Mouse (Mus musculus): ENCODE results near the gene Fev. TPM values are rescaled to one million over a fixed set of nuclear protein-coding genes. Genes with fewer than 3 reads are reported as not detected.
A peak's percentile ranks its signal among the peaks of the same experiment; 100 is the strongest.

Fev gene
- polyA plus RNA-seq, 1 experiment from 2014 or later: 5.0 TPM

DNA sequence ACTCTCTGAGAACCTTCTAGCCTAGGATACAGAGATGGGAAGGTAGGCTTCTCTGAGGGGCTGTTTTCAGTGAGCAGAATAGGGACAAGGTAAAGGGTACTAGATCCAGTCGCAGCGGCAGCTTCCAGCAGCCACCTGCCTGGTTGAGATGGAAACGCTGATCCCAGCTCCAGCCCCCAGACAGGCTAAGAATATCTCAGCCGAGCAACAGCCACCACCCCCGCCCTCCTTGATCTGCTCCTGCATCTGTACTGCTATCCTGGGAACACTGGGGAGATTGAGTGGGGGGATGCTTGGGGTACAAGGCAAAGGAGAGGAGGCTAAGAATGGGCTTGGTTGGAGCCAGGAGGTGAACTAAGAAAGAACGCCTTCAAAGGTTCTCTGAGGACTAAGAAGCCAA lies 35.0 kb downstream of the Fev start:
- H3K9me3 ChIP-seq: no peaks in the 10 kb centered on the region
- H3K27ac ChIP-seq (replicated peaks): no peak overlapping the region
- WGBS: 36% methylated on average over 6 of the region's 6 CpGs
- no peak overlapping the region for H3K4me2 ChIP-seq
- no peaks in the 10 kb centered on the region for H3K27me3 ChIP-seq
- no peak overlapping the region for H3K4me3 ChIP-seq
- ATAC-seq (ENCODE audit: low FRiP score, low read depth): no peak
- no peaks in the 10 kb centered on the region for H3K36me3 ChIP-seq
- no peak overlapping the region for H3K9ac ChIP-seq
- peaks cover 20% of the 10 kb centered on the region for H3K4me1 ChIP-seq (replicated peaks)

DNA sequence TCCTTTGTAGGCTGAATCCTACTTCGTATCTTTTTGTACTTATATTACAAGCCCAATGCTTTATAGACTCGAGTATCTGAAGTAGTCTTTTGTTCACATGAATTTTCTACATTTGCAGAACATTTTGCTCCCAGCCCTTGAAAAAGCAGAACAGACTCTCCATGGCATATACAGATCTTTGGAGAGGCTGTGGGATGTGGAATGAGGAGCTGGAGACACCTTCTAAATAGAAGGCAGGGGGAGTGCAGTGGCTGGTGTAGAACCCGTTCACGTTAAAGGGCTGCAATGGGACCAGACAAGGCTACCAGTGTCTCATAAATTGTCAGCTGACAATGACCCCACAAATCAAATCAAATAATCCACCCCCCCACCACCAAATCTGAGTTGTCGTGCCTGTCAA lies 36.3 kb downstream of the Fev start:
- H3K4me1 ChIP-seq (replicated peaks): peaks cover 14% of the 10 kb centered on the region
- H3K36me3 ChIP-seq: no peaks in the 10 kb centered on the region
- no peak overlapping the region for H3K4me2 ChIP-seq
- WGBS: 58% methylated on average over 5 of the region's 5 CpGs
- no peak overlapping the region for H3K4me3 ChIP-seq
- no peak overlapping the region for H3K9ac ChIP-seq
- H3K27me3 ChIP-seq: no peaks in the 10 kb centered on the region
- no peaks in the 10 kb centered on the region for H3K9me3 ChIP-seq
- H3K27ac ChIP-seq (replicated peaks): no peak overlapping the region
- no peak for ATAC-seq (ENCODE audit: low FRiP score, low read depth)

DNA sequence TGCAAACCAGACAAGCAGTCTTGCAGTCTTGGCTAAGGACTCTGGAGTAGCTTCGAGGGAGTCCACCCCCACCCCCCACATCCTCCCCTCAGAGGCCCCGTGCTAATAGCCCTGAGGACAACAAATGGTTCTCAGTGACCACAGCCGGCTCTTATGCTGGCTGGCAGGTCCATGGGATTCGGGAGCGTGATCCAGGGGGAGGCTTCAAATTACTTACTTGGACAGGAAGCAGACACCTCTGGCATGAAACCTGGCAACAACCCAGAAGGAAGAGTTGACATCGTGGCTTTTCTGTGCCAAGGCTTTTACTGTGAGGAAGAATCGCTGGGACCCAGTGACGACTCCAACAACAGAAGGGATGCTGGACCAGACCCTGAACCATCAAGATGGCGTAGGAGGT lies 38.9 kb downstream of the Fev start:
- H3K9ac ChIP-seq: no peak overlapping the region
- H3K4me1 ChIP-seq (replicated peaks): peaks cover 5% of the 10 kb centered on the region; the same call in 1 of the 2 replicates
- ATAC-seq (ENCODE audit: low FRiP score, low read depth): no peak
- 51% methylated on average over 9 of the region's 9 CpGs for WGBS
- no peak overlapping the region for H3K4me3 ChIP-seq
- no peaks in the 10 kb centered on the region for H3K27me3 ChIP-seq
- no peak overlapping the region for H3K27ac ChIP-seq (replicated peaks)
- H3K4me2 ChIP-seq: no peak overlapping the region
- no peaks in the 10 kb centered on the region for H3K9me3 ChIP-seq
- H3K36me3 ChIP-seq: no peaks in the 10 kb centered on the region

DNA sequence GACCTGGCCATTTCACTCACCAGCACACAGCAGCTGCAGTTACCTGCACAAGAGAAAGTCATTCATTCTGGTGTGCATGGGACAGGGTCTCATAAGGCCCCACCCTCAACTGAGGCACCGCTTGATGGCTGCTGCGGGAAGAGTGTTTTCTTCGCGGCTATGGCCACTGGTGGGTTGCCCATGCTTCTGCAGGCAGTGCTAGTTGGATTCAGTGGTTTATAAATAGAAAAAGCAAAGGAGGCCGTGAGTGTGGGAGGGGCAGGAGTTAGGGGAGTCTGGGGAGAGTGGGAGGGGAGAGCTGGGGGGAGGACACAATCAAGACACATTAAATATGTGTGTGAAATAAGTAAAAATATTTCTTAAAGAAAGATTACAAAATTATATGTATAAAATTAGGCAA lies 42.1 kb downstream of the Fev start:
- H3K36me3 ChIP-seq: no peaks in the 10 kb centered on the region
- H3K9me3 ChIP-seq: no peaks in the 10 kb centered on the region
- H3K4me3 ChIP-seq: no peak overlapping the region
- 89% methylated on average over 5 of the region's 5 CpGs for WGBS
- no peak for ATAC-seq (ENCODE audit: low FRiP score, low read depth)
- H3K4me2 ChIP-seq: no peak overlapping the region
- no peaks in the 10 kb centered on the region for H3K4me1 ChIP-seq (replicated peaks)
- H3K9ac ChIP-seq: no peak overlapping the region
- no peak overlapping the region for H3K27ac ChIP-seq (replicated peaks)
- H3K27me3 ChIP-seq: no peaks in the 10 kb centered on the region

DNA sequence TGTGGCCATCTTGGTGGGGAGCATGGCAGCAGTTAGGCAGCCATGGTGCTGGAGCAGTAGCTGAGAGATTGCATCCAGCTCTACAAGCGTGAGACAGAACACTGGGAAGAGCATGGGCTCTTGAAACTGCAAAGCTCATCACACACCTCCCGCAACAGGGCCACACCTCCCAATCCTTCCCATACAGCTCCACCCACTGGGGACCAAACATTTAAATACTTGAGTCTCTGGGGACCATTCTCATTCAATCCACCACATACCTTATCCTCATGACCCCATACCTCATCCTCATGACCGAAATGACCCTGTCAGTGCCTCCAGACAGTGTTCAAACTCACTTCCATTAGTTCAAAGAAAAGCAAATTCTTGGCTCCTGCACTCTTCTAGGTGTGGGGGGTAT lies 52.0 kb downstream of the Fev start:
- 93% methylated on average over 3 of the region's 3 CpGs for WGBS
- Histone ChIP-seq H3K27ac (replicated peaks) (no peak overlapping the region), H3K27me3 (no peaks in the 10 kb centered on the region), H3K9me3 (no peaks in the 10 kb centered on the region), H3K4me1 (replicated peaks) (no peaks in the 10 kb centered on the region), H3K4me3 (no peak overlapping the region), H3K9ac (no peak overlapping the region), H3K4me2 (no peak overlapping the region), H3K36me3 (no peaks in the 10 kb centered on the region)
- ATAC-seq (ENCODE audit: low FRiP score, low read depth): no peak

MicroRNAs within 50 kb of the gene (microRNA counts, 519-probe panel; counts per million panel counts)
- 2,114 counts per million, percentile 21 among the panel's probes with 10 or more counts for microRNA mmu-miR-375

Small RNA genes lying within 50 kb of the gene (microRNA-seq; reads per million reads assigned to microRNA genes)
- 707 reads per million, percentile 75 among the genes with 10 or more reads in this experiment for gene Mir375

Other genes with a start within 250 kb of the Fev start
- gene Ttll4, start 223.7 kb downstream of the Fev start, polyA plus RNA-seq (2015; fragmentation: Nextera tagmentation; extraction: Ambion mirVana): 8.8 and 9.5 TPM in 2 replicates
- gene Cyp27a1, start 171.8 kb downstream of the Fev start, polyA plus RNA-seq (2015; fragmentation: Nextera tagmentation; extraction: Ambion mirVana): 3.3 TPM in 2 replicates
- not detected in 2 replicates for gene Prkag3, start 136.2 kb downstream of the Fev start, polyA plus RNA-seq (2015; fragmentation: Nextera tagmentation; extraction: Ambion mirVana)
- 4.7 and 7.0 TPM in 2 replicates for gene Wnt6, start 113.5 kb downstream of the Fev start, polyA plus RNA-seq (2015; fragmentation: Nextera tagmentation; extraction: Ambion mirVana)
- 0.57 and 0.69 TPM in 2 replicates for gene Wnt10a, start 93.9 kb downstream of the Fev start, polyA plus RNA-seq (2015; fragmentation: Nextera tagmentation; extraction: Ambion mirVana)
- gene Cdk5r2, start 30.5 kb downstream of the Fev start, polyA plus RNA-seq (2015; fragmentation: Nextera tagmentation; extraction: Ambion mirVana): 11.1 and 12.4 TPM in 2 replicates
- gene Cryba2, start 7.7 kb upstream of the Fev start, polyA plus RNA-seq (2015; fragmentation: Nextera tagmentation; extraction: Ambion mirVana): 1.8 and 2.9 TPM in 2 replicates
- 0.83 and 1.2 TPM in 2 replicates for gene Cfap65, start 50.2 kb upstream of the Fev start, polyA plus RNA-seq (2015; fragmentation: Nextera tagmentation; extraction: Ambion mirVana)
- 0.16 and 0.26 TPM in 2 replicates for gene Ihh, start 66.3 kb upstream of the Fev start, polyA plus RNA-seq (2015; fragmentation: Nextera tagmentation; extraction: Ambion mirVana)
- gene Nhej1, start 239.8 kb upstream of the Fev start, polyA plus RNA-seq (2015; fragmentation: Nextera tagmentation; extraction: Ambion mirVana): 6.8 and 6.9 TPM in 2 replicates
- gene Slc23a3, start 248.5 kb upstream of the Fev start, polyA plus RNA-seq (2015; fragmentation: Nextera tagmentation; extraction: Ambion mirVana): not detected in 2 replicates

Data from hindbrain, embryonic 15.5 days (tissue).